ENCODE assay signal across 18 mouse cellular contexts in genomic region chr6:27901396-27901795, GRCm38 (mm10).
"Had no signal": no experiment of that assay in that cellular context is flagged by ENCODE, and none has a peak within 500 bp of the region (broad histone marks: within the 10 kb centered on the region; RNA-seq: fewer than 3 reads in every experiment).

No protein-coding gene starts in this region.

- DNase-seq: kidney, adult 2 months; kidney, postnatal 25 days; layer of hippocampus, adult 9-11 months; lung, adult 2 months; lung, postnatal 14 days; lung, postnatal 4 days; thymus, adult 18-20 months; thymus, postnatal 36 days had no signal

- H3K27ac ChIP-seq: kidney, postnatal 0 days; layer of hippocampus, adult 2 months; limb, embryonic 10.5 days; limb, embryonic 13.5 days; midbrain, embryonic 10.5 days; midbrain, embryonic 13.5 days; neural tube, embryonic 13.5 days had no signal

- H3K4me2 ChIP-seq: limb, embryonic 13.5 days; midbrain, embryonic 13.5 days; neural tube, embryonic 13.5 days had no signal

- H3K36me3 ChIP-seq: limb, embryonic 10.5 days; limb, embryonic 13.5 days; midbrain, embryonic 10.5 days; midbrain, embryonic 13.5 days; neural tube, embryonic 13.5 days had no signal

- H3K4me3 ChIP-seq: layer of hippocampus, adult 2 months; limb, embryonic 10.5 days; limb, embryonic 13.5 days; midbrain, embryonic 10.5 days; midbrain, embryonic 13.5 days; myocyte; neural tube, embryonic 13.5 days had no signal

- H3K4me1 ChIP-seq: limb, embryonic 10.5 days; limb, embryonic 13.5 days; midbrain, embryonic 10.5 days; neural tube, embryonic 13.5 days had no signal

- H3K27me3 ChIP-seq: limb, embryonic 13.5 days; midbrain, embryonic 13.5 days; neural tube, embryonic 13.5 days had no signal

- ATAC-seq: intestine, postnatal 0 days; midbrain, embryonic 13.5 days; midbrain, embryonic 16.5 days had no signal

- H3K9ac ChIP-seq: limb, embryonic 13.5 days; midbrain, embryonic 13.5 days; neural tube, embryonic 13.5 days had no signal

- H3K9me3 ChIP-seq: limb, embryonic 10.5 days; limb, embryonic 13.5 days; midbrain, embryonic 10.5 days; midbrain, embryonic 13.5 days; neural tube, embryonic 13.5 days had no signal
